Mouse (Mus musculus) gonadal fat pad, adult 2 months (tissue): ENCODE measurements around the gene Dhx32. TPM values are rescaled to one million over a fixed set of nuclear protein-coding genes. Genes with fewer than 3 reads are reported as not detected.

Source experiments
- DNase-seq: peaks from one replicate; pipeline ENCODE4 v3.0.0-alpha.2; 2012; ENCODE audit warnings: low read depth
- polyA plus RNA-seq: library from polyadenylated mRNA; depleted of rRNA; stranded (reverse); fragments of >200 nt; gene quantifications from 2 replicates; pipeline ENCODE4 v1.2.3, GENCODE M21; 2012; rRNA removed

Dhx32 gene
- polyA plus RNA-seq = 42.4 and 69.0 TPM in 2 replicates

- peak; percentile 52 for DNase-seq
Measured at GRCm38 (mm10) chr7:133782717-133783435, at the start of gene Dhx32. Gene Dhx32, minus strand, starts transcription at chr7:133782726.

GRCm38 (mm10) chr7:133829579-133829978 is 47.1 kb upstream of the Dhx32 start:
- DNase-seq = no peak

GRCm38 (mm10) chr7:133828514-133828913 is 46.0 kb upstream of the Dhx32 start:
- no peak for DNase-seq

GRCm38 (mm10) chr7:133824579-133824978 is 42.1 kb upstream of the Dhx32 start:
- DNase-seq = no peak

- no peak for DNase-seq
Measured at GRCm38 (mm10) chr7:133823751-133824150, 41.2 kb upstream of the Dhx32 start.

GRCm38 (mm10) chr7:133813331-133813730 is 30.8 kb upstream of the Dhx32 start:
- no peak for DNase-seq

- DNase-seq = no peak
Measured at GRCm38 (mm10) chr7:133812927-133813326, 30.4 kb upstream of the Dhx32 start.

- no peak for DNase-seq
Measured at GRCm38 (mm10) chr7:133805614-133806175, 23.2 kb upstream of the Dhx32 start.

GRCm38 (mm10) chr7:133801823-133802222 is 19.3 kb upstream of the Dhx32 start:
- DNase-seq = no peak

- DNase-seq = no peak
Measured at GRCm38 (mm10) chr7:133799928-133800327, 17.4 kb upstream of the Dhx32 start.

- peak; percentile 74 for DNase-seq
Measured at GRCm38 (mm10) chr7:133794720-133795119, 12.2 kb upstream of the Dhx32 start.

GRCm38 (mm10) chr7:133793248-133794131 is 11.0 kb upstream of the Dhx32 start:
- DNase-seq = peak; percentile 59

GRCm38 (mm10) chr7:133792771-133793170 is 10.2 kb upstream of the Dhx32 start:
- no peak for DNase-seq

GRCm38 (mm10) chr7:133790608-133791229 is 8.2 kb upstream of the Dhx32 start:
- no peak for DNase-seq

GRCm38 (mm10) chr7:133790171-133790570 is 7.6 kb upstream of the Dhx32 start:
- DNase-seq = no peak

- DNase-seq = no peak
Measured at GRCm38 (mm10) chr7:133788147-133788546, 5.6 kb upstream of the Dhx32 start.

GRCm38 (mm10) chr7:133787571-133787970 is 5.0 kb upstream of the Dhx32 start:
- DNase-seq = no peak

GRCm38 (mm10) chr7:133781991-133782390 is 535 bp downstream of the Dhx32 start:
- DNase-seq = no peak

- no peak for DNase-seq
Measured at GRCm38 (mm10) chr7:133781583-133781982, 943 bp downstream of the Dhx32 start.

- no peak for DNase-seq
Measured at GRCm38 (mm10) chr7:133776626-133776996, 5.9 kb downstream of the Dhx32 start, which contains the start of gene Fank1. Gene Fank1, plus strand, starts transcription at chr7:133776861.

- DNase-seq = no peak
Measured at GRCm38 (mm10) chr7:133775796-133776625, 6.5 kb downstream of the Dhx32 start.
